Mouse (Mus musculus): ENCODE results near the gene Pex10. TPM values are rescaled to one million over a fixed set of nuclear protein-coding genes. Genes with fewer than 3 reads are reported as not detected.

The Pex10 gene
- total and polyA plus RNA-seq, 2 experiments from 2014 or later: 15.9 to 20.2 TPM

DNA sequence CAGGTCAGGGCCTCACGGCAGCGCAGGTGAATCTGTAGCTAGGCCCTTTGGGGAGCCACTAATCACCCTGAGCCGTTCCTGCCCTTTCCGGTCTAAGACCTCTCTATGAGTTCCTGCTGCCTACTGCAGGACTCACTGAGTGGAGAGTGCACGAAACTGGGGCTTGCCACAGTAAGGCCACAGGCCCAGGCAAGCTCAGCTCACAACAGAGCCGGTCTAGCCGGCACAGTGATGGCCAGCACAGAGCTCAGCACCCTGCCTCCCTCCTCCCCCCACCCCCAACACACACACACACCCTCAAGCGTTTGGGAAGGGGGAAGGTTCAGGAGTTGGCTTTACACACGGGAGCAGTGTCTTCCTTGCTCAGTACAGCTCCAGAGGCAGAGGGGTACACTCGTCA is 8.5 kb upstream of the Pex10 start:
- no peaks in the 10 kb centered on the region for H3K4me1 ChIP-seq (ENCODE audit: insufficient read depth, low read length)
- no peak overlapping the region for H3K9ac ChIP-seq (replicated peaks; ENCODE audit: low read length)
- ATAC-seq (no peak), DNase-seq (ENCODE audit: low spot score) (no peak)
- H3K4me2 ChIP-seq (ENCODE audit: low read depth, low read length): no peak overlapping the region
- WGBS: 54% methylated on average over 10 of the region's 10 CpGs
- H3K36me3 ChIP-seq (ENCODE audit: insufficient read depth, low read length): no peaks in the 10 kb centered on the region
- H3K27me3 ChIP-seq (ENCODE audit: insufficient read depth, low read length): no peaks in the 10 kb centered on the region
- H3K9me3 ChIP-seq (ENCODE audit: low read length): no peaks in the 10 kb centered on the region
- no peak for TF ChIP-seq CTCF (IDR thresholded peaks at IDR 0.05; ENCODE audit: low read depth)
- no peak overlapping the region for H3K27ac ChIP-seq
- H3K4me3 ChIP-seq (ENCODE audit: low read length): no peak overlapping the region

DNA sequence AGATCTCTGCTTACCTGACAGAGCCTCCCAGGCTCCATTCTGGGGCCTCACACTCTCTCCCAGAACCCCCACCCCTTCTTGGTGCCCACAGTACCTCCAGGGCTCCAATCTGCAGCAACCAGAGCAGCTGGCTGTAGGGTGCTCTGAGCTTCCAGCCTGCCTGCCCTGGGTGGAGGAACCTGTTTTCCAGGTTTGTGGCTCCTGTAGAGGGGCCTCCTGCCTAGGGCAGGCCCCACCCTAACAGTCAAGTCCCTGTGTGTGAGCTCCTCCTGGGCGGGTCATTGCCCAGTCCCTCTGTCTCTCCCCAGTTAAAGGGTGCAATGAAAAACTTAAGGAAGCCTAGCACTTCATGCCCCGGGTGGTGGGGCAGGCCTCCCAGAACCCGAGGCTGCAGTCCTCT is 2.9 kb upstream of the Pex10 start:
- 48% methylated on average over 3 of the region's 3 CpGs for WGBS
- ATAC-seq: no peak
- no peak overlapping the region for H3K9ac ChIP-seq (replicated peaks; ENCODE audit: low read length)
- no peaks in the 10 kb centered on the region for H3K4me1 ChIP-seq (ENCODE audit: insufficient read depth, low read length)
- H3K27me3 ChIP-seq (ENCODE audit: insufficient read depth, low read length): no peaks in the 10 kb centered on the region
- no peak for TF ChIP-seq CTCF (IDR thresholded peaks at IDR 0.05; ENCODE audit: low read depth)
- H3K9me3 ChIP-seq (ENCODE audit: low read length): no peaks in the 10 kb centered on the region
- DNase-seq (ENCODE audit: low spot score): no peak
- H3K36me3 ChIP-seq (ENCODE audit: insufficient read depth, low read length): peaks cover 4% of the 10 kb centered on the region; the same call in 1 of the 2 replicates
- H3K27ac ChIP-seq: no peak overlapping the region
- H3K4me3 ChIP-seq (ENCODE audit: low read length): no peak overlapping the region
- H3K4me2 ChIP-seq (ENCODE audit: low read depth, low read length): no peak overlapping the region

DNA sequence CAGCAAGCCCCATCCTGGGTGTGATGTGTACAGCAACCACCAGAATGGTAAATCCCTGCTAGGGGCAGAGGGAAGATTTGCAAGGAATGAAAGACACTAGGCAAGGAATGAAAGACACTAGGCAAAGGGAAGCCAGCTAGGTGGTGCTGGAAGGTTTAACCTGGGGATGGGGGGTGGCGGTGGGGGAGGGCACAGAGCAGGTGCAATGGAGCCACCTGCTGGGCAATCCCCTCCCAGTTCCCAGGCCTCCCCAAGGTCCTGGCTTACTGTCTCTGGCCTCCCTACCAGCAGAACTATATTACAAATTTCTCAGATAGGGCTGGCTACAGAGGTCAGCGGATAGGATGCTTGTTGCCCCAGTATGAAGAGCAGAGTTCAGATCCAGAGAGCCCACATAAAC is 2.3 kb upstream of the Pex10 start:
- 77% methylated on average over 2 of the region's 2 CpGs for WGBS

DNA sequence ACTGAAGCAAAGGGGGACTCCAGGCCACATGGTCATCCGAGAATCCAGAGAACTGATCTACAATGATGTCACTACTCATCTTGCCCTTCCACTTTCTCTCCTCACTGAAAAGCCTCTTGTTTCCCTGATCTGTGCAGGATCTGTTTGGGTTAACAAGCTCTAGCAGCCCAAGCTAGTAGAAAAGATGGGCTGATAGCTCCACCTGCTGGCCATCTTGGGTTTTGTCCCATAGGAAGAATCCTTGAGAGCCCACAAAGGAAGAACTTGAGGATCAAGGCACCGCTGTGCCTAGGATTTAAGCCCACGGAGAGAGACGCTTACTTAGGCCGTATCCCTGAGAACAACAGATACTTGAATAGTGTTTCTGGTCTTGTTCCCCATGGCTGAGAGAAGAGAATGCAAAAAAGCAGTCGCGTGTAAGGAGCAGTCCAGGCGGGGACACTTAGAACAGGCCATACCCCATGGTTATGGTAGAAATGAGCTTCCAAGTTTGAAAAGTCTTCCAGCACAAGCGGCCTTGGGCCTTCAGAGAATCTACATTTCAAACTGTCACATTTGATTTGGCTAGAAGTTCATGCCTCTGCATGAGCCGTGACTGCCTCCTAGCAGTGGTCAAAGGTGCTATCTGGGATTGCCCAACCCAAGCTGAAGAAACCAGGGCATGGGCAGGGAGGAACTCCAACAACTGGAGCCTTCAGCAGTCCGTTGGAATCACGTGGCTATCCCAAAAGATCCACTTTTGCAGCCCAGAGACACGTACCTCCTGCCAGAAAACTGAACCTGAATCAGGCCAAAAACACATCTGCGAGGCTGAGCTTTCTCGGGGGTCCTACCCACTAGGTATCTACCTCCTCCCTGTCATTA is 614 bp upstream of the Pex10 start:
- no peaks in the 10 kb centered on the region for H3K4me1 ChIP-seq (ENCODE audit: insufficient read depth, low read length)
- H3K4me2 ChIP-seq (ENCODE audit: low read depth, low read length): peak overlapping the region; percentile 90
- DNase-seq (ENCODE audit: low spot score) (peak; percentile 96), ATAC-seq (peak; percentile 67)
- H3K27me3 ChIP-seq (ENCODE audit: insufficient read depth, low read length): no peaks in the 10 kb centered on the region
- no peaks in the 10 kb centered on the region for H3K9me3 ChIP-seq (ENCODE audit: low read length)
- peak overlapping the region; percentile 68 for H3K4me3 ChIP-seq (ENCODE audit: low read length)
- WGBS: 6% methylated on average over 15 of the region's 15 CpGs
- H3K36me3 ChIP-seq (ENCODE audit: insufficient read depth, low read length): peaks cover 19% of the 10 kb centered on the region; the same call in 1 of the 2 replicates
- peak overlapping the region; percentile 60; the same call in 1 of the 2 replicates for H3K27ac ChIP-seq
- peak; percentile 93 for TF ChIP-seq CTCF (IDR thresholded peaks at IDR 0.05; ENCODE audit: low read depth)
- no peak overlapping the region for H3K9ac ChIP-seq (replicated peaks; ENCODE audit: low read length)

More for the DNA sequence above, 2.3 kb upstream of the Pex10 start:
- no peak for ATAC-seq
- Histone ChIP-seq H3K9ac (replicated peaks; ENCODE audit: low read length) (no peak overlapping the region), H3K27me3 (ENCODE audit: insufficient read depth, low read length) (no peaks in the 10 kb centered on the region), H3K9me3 (ENCODE audit: low read length) (no peaks in the 10 kb centered on the region), H3K4me2 (ENCODE audit: low read depth, low read length) (no peak overlapping the region), H3K4me3 (ENCODE audit: low read length) (no peak overlapping the region), H3K36me3 (ENCODE audit: insufficient read depth, low read length) (peaks cover 9% of the 10 kb centered on the region; the same call in 1 of the 2 replicates), H3K27ac (no peak overlapping the region), H3K4me1 (ENCODE audit: insufficient read depth, low read length) (no peaks in the 10 kb centered on the region)
- no peak for DNase-seq (ENCODE audit: low spot score)
- TF ChIP-seq CTCF (IDR thresholded peaks at IDR 0.05; ENCODE audit: low read depth): peak; percentile 37; the same call in 1 of the 2 replicates

DNA sequence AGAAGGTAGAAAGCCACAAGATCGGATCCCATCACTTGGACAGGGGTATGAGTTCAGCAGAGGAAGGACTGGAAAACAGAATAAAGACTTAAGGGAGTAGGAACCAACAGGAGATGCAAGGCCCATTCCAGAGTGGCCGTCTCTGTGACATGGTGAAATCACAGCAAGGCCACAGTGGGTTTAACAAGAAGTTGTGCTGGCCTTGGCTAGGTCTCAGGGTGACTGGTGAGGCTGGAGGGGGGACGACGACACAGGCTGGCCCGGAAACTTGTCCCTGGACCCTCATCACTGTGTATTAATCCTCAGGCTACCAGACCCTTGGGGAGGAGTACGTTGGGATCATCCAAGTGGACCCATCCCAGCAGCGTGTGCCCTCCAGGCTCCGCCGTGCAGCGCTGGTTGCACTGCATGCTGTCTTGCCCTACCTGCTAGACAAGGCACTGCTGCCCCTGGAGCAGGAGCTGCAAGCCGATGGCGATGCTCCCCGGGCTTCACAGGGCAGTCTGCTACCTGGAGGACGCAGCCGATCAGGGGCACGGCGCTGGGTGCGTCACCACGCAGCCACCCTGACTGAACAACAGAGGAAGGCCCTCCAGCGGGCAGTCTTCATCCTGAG is 1.6 kb downstream of the Pex10 start:
- 92% methylated on average over 20 of the region's 20 CpGs for WGBS
- no peak overlapping the region for H3K9ac ChIP-seq (replicated peaks; ENCODE audit: low read length)
- ATAC-seq (no peak), DNase-seq (ENCODE audit: low spot score) (no peak)
- H3K4me3 ChIP-seq (ENCODE audit: low read length): no peak overlapping the region
- no peaks in the 10 kb centered on the region for H3K4me1 ChIP-seq (ENCODE audit: insufficient read depth, low read length)
- H3K27ac ChIP-seq: no peak overlapping the region
- H3K27me3 ChIP-seq (ENCODE audit: insufficient read depth, low read length): no peaks in the 10 kb centered on the region
- H3K4me2 ChIP-seq (ENCODE audit: low read depth, low read length): no peak overlapping the region
- H3K9me3 ChIP-seq (ENCODE audit: low read length): no peaks in the 10 kb centered on the region
- peaks cover 30% of the 10 kb centered on the region for H3K36me3 ChIP-seq (ENCODE audit: insufficient read depth, low read length)
- no peak for TF ChIP-seq CTCF (IDR thresholded peaks at IDR 0.05; ENCODE audit: low read depth)

DNA sequence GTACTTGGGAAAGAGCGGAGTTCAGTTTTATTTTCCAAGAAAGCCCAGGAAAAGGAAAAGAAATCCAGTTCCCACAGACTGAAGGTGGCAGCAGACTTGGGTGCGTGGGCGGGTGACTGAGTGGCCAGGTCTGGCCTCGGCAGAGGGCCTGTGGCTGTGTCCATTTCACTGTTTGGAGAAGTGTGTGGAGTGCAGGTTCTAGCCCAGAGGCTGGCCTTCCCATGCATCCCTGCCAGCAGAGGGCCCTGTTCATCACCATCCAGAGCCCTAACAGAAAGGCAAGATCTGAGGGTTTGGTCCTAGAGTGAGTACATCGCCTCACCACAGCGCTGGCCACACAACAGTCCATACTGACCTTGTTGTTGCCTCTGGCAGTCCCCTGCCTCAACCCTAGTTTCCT is 2.4 kb downstream of the Pex10 start:
- DNase-seq (ENCODE audit: low spot score) (peak; percentile 30), ATAC-seq (no peak)
- H3K36me3 ChIP-seq (ENCODE audit: insufficient read depth, low read length): peaks cover 37% of the 10 kb centered on the region
- TF ChIP-seq CTCF (IDR thresholded peaks at IDR 0.05; ENCODE audit: low read depth): peak; percentile 43
- no peaks in the 10 kb centered on the region for H3K27me3 ChIP-seq (ENCODE audit: insufficient read depth, low read length)
- no peaks in the 10 kb centered on the region for H3K9me3 ChIP-seq (ENCODE audit: low read length)
- H3K4me2 ChIP-seq (ENCODE audit: low read depth, low read length): no peak overlapping the region
- no peak overlapping the region for H3K27ac ChIP-seq
- H3K4me1 ChIP-seq (ENCODE audit: insufficient read depth, low read length): no peaks in the 10 kb centered on the region
- WGBS: 81% methylated on average over 6 of the region's 6 CpGs
- no peak overlapping the region for H3K9ac ChIP-seq (replicated peaks; ENCODE audit: low read length)
- no peak overlapping the region for H3K4me3 ChIP-seq (ENCODE audit: low read length)

Measured in hindbrain, postnatal 0 days (tissue).